Mouse (Mus musculus): ENCODE measurements around the gene Bnc2.

GRCm38 (mm10) chr4:84228551-84228950 is 446.5 kb downstream of the Bnc2 start:
- TF ChIP-seq CTCF (IDR thresholded peaks at IDR 0.05; ENCODE audit: extremely low read depth, insufficient read length, insufficient replicate concordance, low read depth, low read length), result no peak
- TF ChIP-seq POLR2A (IDR thresholded peaks at IDR 0.05; ENCODE audit: low read depth, low read length), result no peak
